Mouse (Mus musculus) cerebellum, postnatal 36 days (tissue): ENCODE data around the gene Rock2.
"Not testable (repeated sequence)": the region's sequence is repeated elsewhere in the genome, so short reads cannot be mapped to it uniquely, and the experiment has no call there.

Experiments
- DNase-seq, 2 experiments: peaks; one replicate each; pipeline ENCODE4 v3.0.0; 2021 to 2022; ENCODE audit warnings: mixed read lengths in 2 of 2

Rock2 gene

DNA sequence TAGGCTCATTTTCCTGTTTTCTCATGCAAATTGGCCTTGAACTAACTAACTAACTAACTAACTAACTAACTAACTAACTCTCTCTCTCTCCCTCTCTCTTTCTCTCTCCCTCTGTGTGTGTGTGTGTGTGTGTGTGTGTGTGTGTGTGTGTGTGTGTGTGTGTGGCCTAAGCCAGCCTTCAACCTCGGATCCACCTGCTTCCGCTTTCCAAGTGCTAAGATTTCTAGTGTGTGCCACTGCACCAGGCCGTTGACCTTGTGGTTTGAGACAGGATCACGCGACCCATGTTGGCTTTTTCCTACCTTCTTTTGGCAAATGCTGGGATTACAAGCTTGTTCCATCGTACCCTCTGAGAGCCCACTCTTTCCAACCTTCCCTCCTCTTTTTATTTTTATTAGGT, 105.9 kb downstream of the Rock2 start:
- DNase-seq: no peak

GRCm38 (mm10) chr12:17001211-17001610, 106.5 kb downstream of the Rock2 start:
- no peak for DNase-seq

- DNase-seq: no peak
Measured at GRCm38 (mm10) chr12:17009466-17009865, 114.8 kb downstream of the Rock2 start.

- DNase-seq: peak; percentile 57 to 68
Measured at GRCm38 (mm10) chr12:17011100-17011870, 116.6 kb downstream of the Rock2 start, which contains the start of gene 2410004P03Rik. 2410004P03Rik (minus strand) TSS chr12:17011727.

GRCm38 (mm10) chr12:17012067-17012899, 117.6 kb downstream of the Rock2 start:
- DNase-seq: no peak

- no peak for DNase-seq
Measured at GRCm38 (mm10) chr12:17015711-17016110, 121.0 kb downstream of the Rock2 start.

DNA sequence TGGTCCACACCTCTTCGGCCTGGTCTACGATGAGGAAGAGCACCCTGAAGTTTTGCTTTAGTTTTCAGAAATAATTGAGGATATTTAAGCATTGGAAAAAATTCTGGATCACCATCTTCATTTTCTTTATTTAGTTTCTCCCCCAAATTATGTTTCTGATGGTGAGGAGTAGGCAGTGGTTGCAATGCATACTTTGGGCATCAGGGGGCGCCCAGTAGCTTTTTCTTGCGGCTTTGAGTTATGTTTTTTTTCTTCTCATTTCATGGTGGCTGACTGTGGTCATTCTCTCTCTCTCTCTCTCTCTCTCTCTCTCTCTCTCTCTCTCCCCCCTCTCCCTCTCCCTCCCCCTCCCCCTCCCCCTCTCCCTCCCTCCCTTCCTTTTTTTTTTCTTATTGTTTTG, 123.8 kb downstream of the Rock2 start:
- DNase-seq: peak; percentile 52 to 57

- DNase-seq: not testable (repeated sequence)
Measured at GRCm38 (mm10) chr12:17021125-17021524, 126.4 kb downstream of the Rock2 start.

- DNase-seq: no peak
Measured at GRCm38 (mm10) chr12:17022145-17022544, 127.5 kb downstream of the Rock2 start.

DNA sequence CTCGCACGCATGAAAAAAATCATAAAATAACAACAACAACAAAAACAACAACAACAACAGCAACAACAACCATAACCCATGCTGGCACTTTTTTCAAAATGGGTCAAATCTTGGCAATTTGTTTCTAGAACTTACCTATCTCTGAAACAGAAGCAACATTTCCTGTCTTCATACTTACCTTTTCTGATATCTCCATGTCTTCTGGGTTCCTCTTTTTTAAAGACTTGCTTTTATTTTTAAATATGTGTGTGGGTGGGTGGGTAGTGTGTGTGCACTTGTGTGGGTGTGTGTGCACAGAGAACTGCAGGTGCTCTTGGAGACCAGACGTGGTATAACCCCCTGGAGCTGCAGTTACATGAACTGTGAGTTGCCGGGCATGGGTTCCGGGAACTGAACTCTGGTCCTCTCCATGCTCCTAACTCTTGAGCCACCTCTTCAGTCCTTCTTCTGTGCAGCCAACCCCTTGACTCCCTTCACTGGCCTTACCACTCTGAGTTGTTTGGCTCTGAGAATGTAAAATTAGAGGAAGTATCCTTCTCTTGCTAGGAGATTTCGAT, 129.9 kb downstream of the Rock2 start:
- no peak for DNase-seq

- DNase-seq: peak; percentile 73 to 80
Measured at GRCm38 (mm10) chr12:17032694-17033463, 138.2 kb downstream of the Rock2 start.

GRCm38 (mm10) chr12:17033464-17033841, 138.8 kb downstream of the Rock2 start:
- DNase-seq: no peak

GRCm38 (mm10) chr12:17034671-17035070, 140.0 kb downstream of the Rock2 start:
- DNase-seq: no peak

DNA sequence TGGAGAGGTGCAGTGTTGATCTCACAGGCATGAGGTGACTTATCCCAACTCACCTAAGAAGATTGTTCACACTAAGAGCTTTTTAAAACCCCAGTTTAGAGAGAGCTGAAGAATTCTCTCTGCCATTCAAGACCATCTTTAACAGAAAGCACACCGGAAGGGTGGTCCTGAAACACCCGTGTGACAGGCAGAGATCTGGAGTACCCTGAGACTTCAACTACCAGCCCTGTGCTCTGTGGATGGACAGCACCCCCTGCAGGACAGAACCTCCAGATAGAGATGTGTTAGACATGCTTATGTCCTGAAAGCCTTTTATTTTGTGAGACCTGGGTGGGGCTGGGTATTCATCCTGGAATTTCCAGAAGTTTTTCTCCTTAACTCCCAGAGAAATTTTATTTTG, 140.4 kb downstream of the Rock2 start:
- DNase-seq: peak; percentile 19 to 21

GRCm38 (mm10) chr12:17036532-17036931, 141.8 kb downstream of the Rock2 start:
- DNase-seq: no peak

GRCm38 (mm10) chr12:17037053-17037610, 142.4 kb downstream of the Rock2 start:
- DNase-seq: no peak
